Mouse (Mus musculus): ENCODE results near the gene Cpsf2. TPM values are rescaled to one million over a fixed set of nuclear protein-coding genes. Genes with fewer than 3 reads are reported as not detected.
A peak's percentile ranks its signal among the peaks of the same experiment; 100 is the strongest.

Gene Cpsf2
- total RNA-seq, 1 experiment from 2014 or later: 74.5 TPM

GRCm38 (mm10) chr12:101977404-101977915, 1.7 kb downstream of the Cpsf2 start:
- no peak for ATAC-seq (replicated peaks in 1 of 2; ENCODE audit: insufficient read depth in 1 of 2, low FRiP score in 2 of 2, low TSS enrichment in 1 of 2, low read depth in 1 of 2, poor library complexity in 2 of 2, severe bottlenecking in 2 of 2)

DNA sequence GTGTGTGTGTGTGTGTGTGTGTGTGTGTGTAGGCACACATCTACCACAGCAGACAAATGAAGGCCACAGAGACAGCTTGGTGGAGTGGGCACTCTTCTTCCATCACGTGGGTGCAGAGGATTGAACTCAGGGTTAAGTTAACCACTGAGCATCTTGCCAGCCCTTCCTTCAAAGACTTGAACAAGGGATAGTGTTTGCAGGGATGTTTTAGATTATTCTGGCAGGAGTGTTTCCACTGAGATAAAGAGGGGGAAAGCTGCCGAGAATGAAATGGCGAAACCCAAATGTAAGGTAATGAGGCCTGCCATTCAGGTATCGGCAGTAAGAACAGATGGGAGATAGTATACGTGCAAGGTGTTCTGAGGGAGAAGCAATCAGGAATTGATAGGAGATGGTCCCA, 2.4 kb downstream of the Cpsf2 start:
- no peak for ATAC-seq (replicated peaks in 1 of 2; ENCODE audit: insufficient read depth in 1 of 2, low FRiP score in 2 of 2, low TSS enrichment in 1 of 2, low read depth in 1 of 2, poor library complexity in 2 of 2, severe bottlenecking in 2 of 2)

DNA sequence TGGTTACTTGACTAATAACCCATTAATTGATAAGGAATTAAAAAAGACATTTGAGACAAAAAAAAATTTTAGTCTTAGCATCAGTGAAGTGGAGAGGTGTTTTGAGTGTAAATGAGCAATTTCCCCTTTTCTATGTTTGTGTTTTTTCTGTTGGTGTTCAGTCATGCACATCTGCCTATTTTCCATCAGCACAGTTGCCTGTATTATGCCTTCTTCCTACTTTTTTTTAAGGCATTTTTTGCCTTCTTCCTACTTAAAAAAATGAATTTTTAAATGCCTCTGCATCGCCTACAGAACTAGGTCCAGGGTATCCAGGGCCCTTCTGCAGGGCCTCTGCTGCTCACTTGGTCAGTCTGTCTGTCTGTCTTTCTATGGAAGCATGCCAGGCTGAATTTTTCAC, 2.8 kb downstream of the Cpsf2 start:
- no peak for ATAC-seq (replicated peaks in 1 of 2; ENCODE audit: insufficient read depth in 1 of 2, low FRiP score in 2 of 2, low TSS enrichment in 1 of 2, low read depth in 1 of 2, poor library complexity in 2 of 2, severe bottlenecking in 2 of 2)

- ATAC-seq (replicated peaks in 1 of 2; ENCODE audit: insufficient read depth in 1 of 2, low FRiP score in 2 of 2, low TSS enrichment in 1 of 2, low read depth in 1 of 2, poor library complexity in 2 of 2, severe bottlenecking in 2 of 2): no peak
Observed at GRCm38 (mm10) chr12:101979213-101979750, 3.5 kb downstream of the Cpsf2 start.

DNA sequence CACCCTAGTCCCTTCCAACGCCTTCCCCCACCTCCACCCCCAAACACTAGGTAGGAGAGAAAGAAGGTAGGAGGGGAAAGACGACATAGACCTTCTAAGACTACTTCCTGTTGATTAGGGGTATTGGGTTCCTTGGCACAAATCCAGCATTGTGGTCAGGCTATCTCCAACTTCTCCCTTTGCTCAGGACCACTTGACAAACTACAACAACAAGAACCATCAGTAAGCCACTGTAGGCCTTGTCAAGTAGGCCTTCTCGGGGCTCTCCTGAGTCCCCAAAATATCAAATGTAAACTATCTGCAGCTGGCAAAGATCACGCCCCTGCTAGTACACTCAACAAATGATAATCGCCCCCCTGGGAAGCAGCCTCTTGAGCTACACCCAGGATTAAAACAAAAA, 4.5 kb downstream of the Cpsf2 start:
- ATAC-seq (replicated peaks in 1 of 2; ENCODE audit: insufficient read depth in 1 of 2, low FRiP score in 2 of 2, low TSS enrichment in 1 of 2, low read depth in 1 of 2, poor library complexity in 2 of 2, severe bottlenecking in 2 of 2): peak; percentile 18 to 19; a peak in 1 of 4 replicates

GRCm38 (mm10) chr12:101981559-101981958, 5.8 kb downstream of the Cpsf2 start:
- no peak for ATAC-seq (replicated peaks in 1 of 2; ENCODE audit: insufficient read depth in 1 of 2, low FRiP score in 2 of 2, low TSS enrichment in 1 of 2, low read depth in 1 of 2, poor library complexity in 2 of 2, severe bottlenecking in 2 of 2)

GRCm38 (mm10) chr12:101982977-101983376, 7.2 kb downstream of the Cpsf2 start:
- ATAC-seq (replicated peaks in 1 of 2; ENCODE audit: insufficient read depth in 1 of 2, low FRiP score in 2 of 2, low TSS enrichment in 1 of 2, low read depth in 1 of 2, poor library complexity in 2 of 2, severe bottlenecking in 2 of 2): no peak

DNA sequence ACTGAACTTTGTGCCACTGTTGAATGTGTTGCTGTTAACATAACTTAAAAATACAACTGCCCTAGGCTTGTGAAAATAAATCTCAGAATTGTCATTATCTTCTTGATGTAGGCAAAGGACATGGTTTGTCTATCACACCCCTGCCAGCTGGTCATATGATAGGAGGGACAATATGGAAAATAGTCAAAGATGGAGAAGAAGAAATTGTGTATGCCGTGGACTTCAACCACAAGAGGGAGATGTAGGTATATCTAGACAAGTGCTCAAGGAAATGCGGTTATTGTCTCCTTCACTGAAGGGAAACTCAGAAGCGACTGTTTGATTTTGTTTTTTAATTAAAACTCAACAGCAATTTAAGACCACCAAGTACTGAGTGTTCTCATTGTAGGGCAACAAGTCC, 9.3 kb downstream of the Cpsf2 start:
- ATAC-seq (replicated peaks in 1 of 2; ENCODE audit: insufficient read depth in 1 of 2, low FRiP score in 2 of 2, low TSS enrichment in 1 of 2, low read depth in 1 of 2, poor library complexity in 2 of 2, severe bottlenecking in 2 of 2): peak; percentile 46 to 49; a peak in 1 of 4 replicates

DNA sequence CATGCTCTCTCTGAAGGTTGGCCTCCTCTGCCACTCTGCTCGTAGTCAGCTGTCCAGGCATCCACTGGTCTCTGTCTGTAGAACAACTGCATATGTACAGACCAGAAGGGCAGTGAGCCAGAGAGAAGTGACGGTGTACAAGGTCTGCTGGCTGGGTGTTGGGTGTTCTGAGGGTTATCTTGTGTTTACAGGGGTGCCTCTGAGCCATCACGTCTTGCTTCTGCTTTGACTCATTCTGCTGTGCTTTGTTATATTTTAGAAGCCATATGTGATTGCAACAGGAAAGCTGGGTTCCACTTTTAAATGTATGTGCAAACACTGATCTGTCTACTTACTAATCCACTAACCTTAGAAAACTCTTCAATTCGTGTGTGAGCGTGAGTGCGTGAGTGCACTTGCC, 11.9 kb downstream of the Cpsf2 start:
- ATAC-seq (replicated peaks in 1 of 2; ENCODE audit: insufficient read depth in 1 of 2, low FRiP score in 2 of 2, low TSS enrichment in 1 of 2, low read depth in 1 of 2, poor library complexity in 2 of 2, severe bottlenecking in 2 of 2): no peak

DNA sequence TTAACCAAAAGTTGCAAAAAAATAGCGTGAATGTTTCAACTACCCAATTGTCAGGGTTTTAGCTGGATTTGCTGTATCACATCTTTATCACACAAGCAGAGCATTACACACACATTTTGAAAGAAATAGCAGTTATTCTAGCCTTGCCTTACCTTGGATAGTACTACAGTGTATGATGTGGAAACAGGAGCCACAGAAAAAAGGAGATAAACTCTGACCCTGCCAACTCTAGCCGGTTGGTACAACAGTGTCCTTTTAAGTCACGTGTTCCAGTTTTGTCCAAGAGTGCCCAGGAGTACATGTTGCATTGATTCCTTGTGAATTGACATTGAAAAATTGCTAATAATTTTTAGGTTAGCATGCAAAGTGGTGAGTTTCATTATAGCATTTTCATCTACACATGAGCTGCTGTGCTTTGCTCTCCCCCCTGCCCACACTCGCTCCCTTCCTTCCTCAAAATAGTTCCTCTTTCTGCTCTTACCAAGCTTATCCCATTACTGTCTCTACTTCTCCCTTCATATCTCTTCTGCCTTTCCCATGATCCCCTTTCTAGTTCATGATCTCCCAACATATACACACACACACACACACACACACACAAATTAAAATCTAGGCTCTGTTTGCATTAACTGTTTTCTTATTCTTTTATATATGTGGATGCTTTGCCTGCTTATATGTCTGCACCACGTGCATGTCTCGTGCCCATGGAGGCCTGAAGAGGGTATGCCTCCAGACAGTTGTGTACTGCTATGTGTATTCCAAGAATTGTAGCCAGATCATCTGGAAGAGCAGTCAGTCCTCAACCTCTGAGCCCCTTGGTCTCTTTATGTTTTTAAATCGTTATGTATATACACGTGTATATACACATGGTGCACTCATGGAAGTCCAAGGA, 19.0 kb downstream of the Cpsf2 start:
- ATAC-seq (replicated peaks in 1 of 2; ENCODE audit: insufficient read depth in 1 of 2, low FRiP score in 2 of 2, low TSS enrichment in 1 of 2, low read depth in 1 of 2, poor library complexity in 2 of 2, severe bottlenecking in 2 of 2): peak; percentile 96 to 97

GRCm38 (mm10) chr12:101998929-101999328, 23.1 kb downstream of the Cpsf2 start:
- ATAC-seq (replicated peaks in 1 of 2; ENCODE audit: insufficient read depth in 1 of 2, low FRiP score in 2 of 2, low TSS enrichment in 1 of 2, low read depth in 1 of 2, poor library complexity in 2 of 2, severe bottlenecking in 2 of 2): no peak

GRCm38 (mm10) chr12:102000785-102001184, 25.0 kb downstream of the Cpsf2 start:
- no peak for ATAC-seq (replicated peaks in 1 of 2; ENCODE audit: insufficient read depth in 1 of 2, low FRiP score in 2 of 2, low TSS enrichment in 1 of 2, low read depth in 1 of 2, poor library complexity in 2 of 2, severe bottlenecking in 2 of 2)

- no peak for ATAC-seq (replicated peaks in 1 of 2; ENCODE audit: insufficient read depth in 1 of 2, low FRiP score in 2 of 2, low TSS enrichment in 1 of 2, low read depth in 1 of 2, poor library complexity in 2 of 2, severe bottlenecking in 2 of 2)
Observed at GRCm38 (mm10) chr12:102008111-102008977, 32.6 kb downstream of the Cpsf2 start.

DNA sequence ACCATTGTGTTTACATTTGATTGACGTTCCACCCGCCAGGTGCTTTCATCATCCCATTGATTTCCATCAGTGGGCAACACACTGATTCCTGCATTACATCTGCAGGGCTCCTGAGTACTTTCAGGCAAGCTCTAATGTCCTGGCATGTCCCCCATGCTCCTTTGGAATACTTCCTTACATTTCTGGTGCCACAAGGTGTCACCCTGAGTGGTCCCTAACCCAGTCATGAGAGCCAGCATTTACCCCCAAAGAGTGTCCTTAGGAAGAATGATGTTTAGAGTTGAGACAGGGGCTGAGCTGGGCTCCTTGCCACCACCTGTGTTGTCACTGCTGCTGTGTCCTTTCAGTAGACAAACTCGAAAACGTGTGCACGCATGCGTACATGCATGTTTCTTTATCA, 33.8 kb downstream of the Cpsf2 start:
- no peak for ATAC-seq (replicated peaks in 1 of 2; ENCODE audit: insufficient read depth in 1 of 2, low FRiP score in 2 of 2, low TSS enrichment in 1 of 2, low read depth in 1 of 2, poor library complexity in 2 of 2, severe bottlenecking in 2 of 2)

GRCm38 (mm10) chr12:102014411-102014810, 38.6 kb downstream of the Cpsf2 start:
- ATAC-seq (replicated peaks in 1 of 2; ENCODE audit: insufficient read depth in 1 of 2, low FRiP score in 2 of 2, low TSS enrichment in 1 of 2, low read depth in 1 of 2, poor library complexity in 2 of 2, severe bottlenecking in 2 of 2): no peak

- no peak for ATAC-seq (replicated peaks in 1 of 2; ENCODE audit: insufficient read depth in 1 of 2, low FRiP score in 2 of 2, low TSS enrichment in 1 of 2, low read depth in 1 of 2, poor library complexity in 2 of 2, severe bottlenecking in 2 of 2)
Observed at GRCm38 (mm10) chr12:102015127-102015526, 39.3 kb downstream of the Cpsf2 start.

DNA sequence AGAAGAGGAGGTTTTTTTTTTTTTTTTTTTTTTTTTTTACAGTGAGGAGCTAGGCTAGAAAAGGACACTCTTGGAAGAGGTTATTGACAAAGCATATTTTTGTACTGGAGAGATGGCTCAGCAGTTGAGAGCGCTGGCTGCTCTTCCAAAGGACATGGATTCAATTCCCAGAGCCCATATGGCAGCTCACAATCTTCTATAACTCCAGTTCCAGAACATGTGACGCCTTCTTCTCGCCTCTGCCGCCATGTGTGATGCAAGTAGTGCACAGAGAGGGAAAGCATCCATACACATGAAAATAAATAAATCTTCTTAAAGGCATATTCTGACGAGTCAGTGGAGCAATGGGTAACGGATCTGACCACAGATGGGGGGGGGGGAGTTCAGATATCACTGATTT, 46.1 kb downstream of the Cpsf2 start:
- no peak for ATAC-seq (replicated peaks in 1 of 2; ENCODE audit: insufficient read depth in 1 of 2, low FRiP score in 2 of 2, low TSS enrichment in 1 of 2, low read depth in 1 of 2, poor library complexity in 2 of 2, severe bottlenecking in 2 of 2)

DNA sequence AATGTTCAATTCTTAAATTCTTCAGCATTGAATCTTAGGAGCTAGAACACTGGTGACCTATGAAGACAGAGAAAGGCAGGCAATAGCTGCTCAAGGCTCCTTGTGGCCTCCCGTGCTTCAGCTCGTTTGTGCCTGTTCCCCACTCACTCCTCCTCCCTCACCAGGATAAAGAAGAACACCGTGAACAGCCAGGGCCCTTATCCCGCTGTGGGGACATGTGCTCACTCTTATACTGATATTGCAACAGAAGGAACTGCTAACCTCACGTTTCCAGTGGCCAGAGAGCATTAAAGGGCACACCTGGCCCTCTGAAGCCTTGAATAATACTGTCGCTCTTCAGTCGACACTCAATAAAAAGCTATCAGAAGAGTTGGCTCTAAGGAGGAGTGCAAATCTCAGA, 53.4 kb downstream of the Cpsf2 start:
- ATAC-seq (replicated peaks in 1 of 2; ENCODE audit: insufficient read depth in 1 of 2, low FRiP score in 2 of 2, low TSS enrichment in 1 of 2, low read depth in 1 of 2, poor library complexity in 2 of 2, severe bottlenecking in 2 of 2): no peak
